In the genomic region with DNA sequence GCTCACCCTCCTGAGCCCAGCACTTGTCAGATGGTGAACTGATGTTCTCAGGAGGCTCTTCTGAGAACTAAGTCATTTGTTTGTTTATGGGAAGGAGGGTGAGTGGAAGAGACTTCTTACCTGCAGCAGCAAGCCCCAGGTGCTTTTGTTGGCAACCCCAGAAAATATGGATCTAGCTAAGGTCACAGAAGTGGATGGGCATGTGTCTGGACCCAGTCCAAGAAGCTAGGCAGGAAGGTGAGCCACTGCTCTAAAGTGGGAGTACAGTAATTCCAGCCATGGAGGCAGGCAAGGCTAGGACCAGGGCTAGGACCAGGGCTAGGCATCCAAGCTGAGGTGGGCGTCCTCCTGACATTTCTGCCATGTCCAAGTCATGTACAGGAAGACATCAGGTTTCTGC, we compare ENCODE assay signal across 20 mouse cellular contexts.
"Had no signal": no experiment of that assay in that cellular context is flagged by ENCODE, and none has a peak within 500 bp of the region (broad histone marks: within the 10 kb centered on the region; RNA-seq: fewer than 3 reads in every experiment).

No protein-coding gene starts in this region.

- ATAC-seq: liver, postnatal 0 days; lung, postnatal 0 days; midbrain, embryonic 15.5 days had no signal

- H3K27ac ChIP-seq: kidney, embryonic 15.5 days; limb, embryonic 12.5 days; limb, embryonic 15.5 days; liver, embryonic 14.5 days; macrophage; midbrain, embryonic 12.5 days; midbrain, embryonic 15.5 days; neural tube, embryonic 12.5 days; neural tube, embryonic 15.5 days; stomach, embryonic 15.5 days had no signal

- H3K9me3 ChIP-seq: kidney, embryonic 15.5 days; limb, embryonic 12.5 days; limb, embryonic 15.5 days; midbrain, embryonic 12.5 days; midbrain, embryonic 15.5 days; neural tube, embryonic 12.5 days; neural tube, embryonic 15.5 days; stomach, embryonic 15.5 days had no signal

- DNase-seq: kidney, postnatal 10 days; kidney, postnatal 36 days; liver, postnatal 0 days; lung, embryonic 14.5 days; right cerebral cortex, adult 18-20 months; right cerebral cortex, postnatal 14 days; spleen, adult 18-20 months; thymus, postnatal 25 days had no signal

- H3K9ac ChIP-seq: kidney, embryonic 15.5 days; limb, embryonic 12.5 days; limb, embryonic 15.5 days; liver, embryonic 14.5 days; liver, postnatal 0 days; lung, embryonic 14.5 days; midbrain, embryonic 12.5 days; midbrain, embryonic 15.5 days; neural tube, embryonic 12.5 days; neural tube, embryonic 15.5 days; stomach, embryonic 15.5 days had no signal

- H3K27me3 ChIP-seq: kidney, embryonic 15.5 days; limb, embryonic 12.5 days; limb, embryonic 15.5 days; midbrain, embryonic 12.5 days; midbrain, embryonic 15.5 days; neural tube, embryonic 12.5 days; neural tube, embryonic 15.5 days; stomach, embryonic 15.5 days had no signal

- H3K4me3 ChIP-seq: kidney, embryonic 15.5 days; limb, embryonic 12.5 days; limb, embryonic 15.5 days; midbrain, embryonic 12.5 days; midbrain, embryonic 15.5 days; neural tube, embryonic 12.5 days; neural tube, embryonic 15.5 days; stomach, embryonic 15.5 days had no signal

- H3K4me2 ChIP-seq: kidney, embryonic 15.5 days; limb, embryonic 12.5 days; limb, embryonic 15.5 days; liver, embryonic 11.5 days; lung, embryonic 14.5 days; midbrain, embryonic 12.5 days; midbrain, embryonic 15.5 days; neural tube, embryonic 12.5 days; neural tube, embryonic 15.5 days; stomach, embryonic 15.5 days had no signal

- H3K36me3 ChIP-seq: stomach, embryonic 15.5 days had no signal

- H3K4me1 ChIP-seq: kidney, embryonic 15.5 days; limb, embryonic 12.5 days; stomach, embryonic 15.5 days had no signal
